ENCODE assay signal across 9 mouse cellular contexts in genomic region chr6:127970120-127970519, GRCm38 (mm10).
DNase-seq lines count a peak whose midpoint lies in the region; ATAC-seq and TF ChIP-seq lines count a peak whose summit lies in the region.
"Had no signal": no experiment of that assay in that cellular context is flagged by ENCODE, and none has a peak within 500 bp of the region (broad histone marks: within the 10 kb centered on the region; RNA-seq: fewer than 3 reads in every experiment).

No protein-coding gene starts in this region.

- DNase-seq in A20 (ENCODE audit: low read depth, low spot score) = peak; percentile 54
- DNase-seq in adrenal gland, adult 8-10 months = peak; percentile 46
- peak; percentile 76 for DNase-seq in embryo, embryonic 9.5 days (ENCODE audit: extremely low spot score)
- DNase-seq in gastrocnemius, postnatal 4 days (ENCODE audit: low spot score in 2 of 2) = peak; percentile 75 to 81
- peak; percentile 90 for DNase-seq in kidney, postnatal 10 days
- peak in 2 of 3 experiments; percentile 16 to 23 for DNase-seq in liver, embryonic 14.5 days (ENCODE audit: low read depth in 3 of 3, low spot score in 3 of 3)
- DNase-seq in ovary, adult 18-20 months (ENCODE audit: low spot score) = peak; percentile 40
- DNase-seq in thymus, adult 2 months = peak; percentile 75

- no peaks in the 10 kb centered on the region for H3K27me3 ChIP-seq in liver, embryonic 14.5 days (ENCODE audit: control insufficient read depth, insufficient read depth, low read length)
- H3K27me3 ChIP-seq in thymus, adult 2 months (ENCODE audit: control insufficient read depth, insufficient read depth, low read length) = no peaks in the 10 kb centered on the region

- no peak overlapping the region for H3K4me2 ChIP-seq in liver, embryonic 14.5 days (ENCODE audit: low read depth)

- peak; percentile 94 for TF ChIP-seq CTCF in liver, embryonic 14.5 days (IDR thresholded peaks at IDR 0.05; ENCODE audit: low read depth)
- TF ChIP-seq CTCF in thymus, adult 2 months (IDR thresholded peaks at IDR 0.05; ENCODE audit: borderline replicate concordance, control insufficient read depth, extremely low read depth, insufficient read depth, low read length, poor library complexity) = peak; percentile 87; the same call in 1 of the 2 replicates

- no peaks in the 10 kb centered on the region for H3K4me1 ChIP-seq in liver, embryonic 14.5 days (replicated peaks; ENCODE audit: control insufficient read depth in 2 of 2, insufficient read depth in 2 of 2, low read length in 1 of 2)
- H3K4me1 ChIP-seq in thymus, adult 2 months (replicated peaks; ENCODE audit: control insufficient read depth, insufficient read depth, low read length) = no peaks in the 10 kb centered on the region; the same call in 1 of the 2 replicates

- no peaks in the 10 kb centered on the region for H3K36me3 ChIP-seq in liver, embryonic 14.5 days (replicated peaks; ENCODE audit: control insufficient read depth, insufficient read depth, low read depth)
- no peaks in the 10 kb centered on the region for H3K36me3 ChIP-seq in thymus, adult 2 months (ENCODE audit: control insufficient read depth, insufficient read depth, low read length)

- no peak for ATAC-seq in liver, embryonic 14.5 days (ENCODE audit: insufficient read depth)

- no peak for TF ChIP-seq EP300 in liver, embryonic 14.5 days (IDR thresholded peaks at IDR 0.05; ENCODE audit: low read depth)

- 10% methylated on average over 7 of the region's 7 CpGs for WGBS in liver, embryonic 14.5 days (ENCODE audit: insufficient replicate concordance)
- 11% methylated on average over 7 of the region's 7 CpGs for WGBS in thymus, adult 2 months

- no peak for TF ChIP-seq POLR2A in thymus, adult 2 months (IDR thresholded peaks at IDR 0.05; ENCODE audit: control insufficient read depth, extremely low read depth, insufficient read depth, low read length, poor library complexity)

- no peak overlapping the region for H3K9ac ChIP-seq in liver, embryonic 14.5 days (replicated peaks)

- H3K4me3 ChIP-seq in liver, embryonic 14.5 days (ENCODE audit: insufficient read depth in 1 of 2, low read depth in 2 of 2, low read length in 2 of 2) = no peak overlapping the region
- no peak overlapping the region for H3K4me3 ChIP-seq in thymus, adult 2 months (ENCODE audit: control insufficient read depth, insufficient read depth, low read length)
- H3K4me3 ChIP-seq: erythroblast, embryonic 14.5 days had no signal

- H3K9me3 ChIP-seq in liver, embryonic 14.5 days (ENCODE audit: control insufficient read depth, low read length) = no peaks in the 10 kb centered on the region

- H3K27ac ChIP-seq in liver, embryonic 14.5 days = no peak overlapping the region
- no peak overlapping the region for H3K27ac ChIP-seq in thymus, adult 2 months (ENCODE audit: control insufficient read depth, insufficient read depth, low read length)

Comparison
In these comparisons a context has a peak if more than half of its experiments do, and no peak if none do; other contexts are left out.
1. DNase-seq: peak in every context shown above with its lines; median percentile 90 in kidney, postnatal 10 days; 78 in gastrocnemius, postnatal 4 days; 76 in embryo, embryonic 9.5 days; 75 in thymus, adult 2 months; 54 in A20; 46 in adrenal gland, adult 8-10 months; 40 in ovary, adult 18-20 months; 20 in liver, embryonic 14.5 days.